Mouse (Mus musculus) embryonic stem cell, embryonic (primary cell): ENCODE data around the gene Cnn3.

ENCODE experiments used
- CTCF ChIA-PET, 4 experiments: fragments of 300-600 bp in 2 of 4; fragments of 350-600 bp in 2 of 4; sonication (Branson Sonifier 250); formaldehyde crosslinking; loops; one replicate each; lab custom pipeline; 2022; ENCODE audit warnings: inconsistent platforms in 2 of 4; lab: Charles Lee
- POLR2A ChIA-PET, 4 experiments: fragments of 300-600 bp in 2 of 4; fragments of 350-600 bp in 2 of 4; sonication (Branson Sonifier 250); formaldehyde crosslinking; loops; one replicate each; lab custom pipeline; 2022; ENCODE audit warnings: antibody characterized with exemption in 4 of 4, inconsistent platforms in 1 of 4; lab: Charles Lee

Cnn3 gene

DNA sequence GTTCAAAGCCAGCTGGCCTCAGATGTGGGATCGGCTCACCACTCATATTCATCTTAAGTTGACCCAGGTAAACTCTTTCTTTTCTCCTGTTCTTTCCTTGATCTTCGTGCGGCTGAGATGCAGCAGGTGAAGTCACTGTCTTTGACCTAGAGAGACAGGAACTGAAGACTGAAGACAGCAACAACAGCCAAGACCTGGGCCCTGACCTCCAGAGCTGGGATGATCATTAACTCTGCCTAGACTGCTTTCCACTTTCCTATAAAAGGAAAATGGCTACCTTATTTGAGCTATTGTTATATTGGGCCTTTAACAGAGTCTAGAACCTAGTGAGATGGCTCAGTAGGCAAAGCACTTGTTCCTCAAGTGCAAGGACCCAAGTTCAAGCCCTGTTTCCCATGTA lies 17.9 kb upstream of the Cnn3 start:
- CTCF ChIA-PET, result no interaction called here
- POLR2A ChIA-PET, result interaction anchor here in 3 of 4 experiments (0.7 to 3.4 kb wide), 12 partner anchors 8 to 53 kb away, joined by 3 to 44 read pairs (median 4); no protein-coding TSS in a partner anchor

GRCm38 (mm10) chr3:121411450-121411849 lies 14.8 kb upstream of the Cnn3 start:
- ChIA-PET CTCF (no interaction called here), POLR2A (interaction anchor here in 2 of 4 experiments (0.8 to 14.2 kb wide), 4 partner anchors 7 to 43 kb away, joined by 3 to 463 read pairs (median 201); partner anchors contain the start of gene Cnn3 (in 2 of the 2))

- ChIA-PET CTCF (interaction anchor here in 3 of 4 experiments (0.6 to 1.2 kb wide), 3 partner anchors 15 to 24 kb away, joined by 3 to 5 read pairs (median 5); no protein-coding TSS in a partner anchor), POLR2A (interaction anchor here (0.6 to 14.2 kb wide), 43 partner anchors 9 to 634 kb away, joined by 3 to 463 read pairs (median 6); partner anchors contain the start of gene Cnn3 (in 3 of the 4))
Measured at GRCm38 (mm10) chr3:121416171-121417154, 9.8 kb upstream of the Cnn3 start.

- CTCF ChIA-PET, result interaction anchor here in 1 of 4 experiments (0.9 kb wide), 1 partner anchor 83 kb away, joined by 3 read pairs; no protein-coding TSS in a partner anchor
- POLR2A ChIA-PET, result interaction anchor here (0.5 to 14.2 kb wide), 98 partner anchors 7 to 397 kb away, joined by 3 to 463 read pairs (median 6); partner anchors contain the start of genes Cnn3 (in 3 of the 4), Alg14 (in 2 of the 4), Abcd3 (in 1 of the 4) and F3 (in 1 of the 4)
Measured at GRCm38 (mm10) chr3:121417379-121418250, 8.7 kb upstream of the Cnn3 start.

- CTCF ChIA-PET, result interaction anchor here in 1 of 4 experiments (0.9 kb wide), 1 partner anchor 83 kb away, joined by 3 read pairs; no protein-coding TSS in a partner anchor
- POLR2A ChIA-PET, result interaction anchor here (0.5 to 14.2 kb wide), 112 partner anchors 8 to 397 kb away, joined by 3 to 463 read pairs (median 6); partner anchors contain the start of genes Alg14 (in 3 of the 4), Cnn3 (in 3 of the 4), Abcd3 (in 1 of the 4) and F3 (in 1 of the 4)
Measured at GRCm38 (mm10) chr3:121418251-121418601, 8.1 kb upstream of the Cnn3 start.

GRCm38 (mm10) chr3:121418850-121419435 lies 7.4 kb upstream of the Cnn3 start:
- CTCF ChIA-PET, result interaction anchor here in 3 of 4 experiments (0.6 to 0.9 kb wide), 3 partner anchors 66 to 93 kb away, joined by 3 read pairs; no protein-coding TSS in a partner anchor
- POLR2A ChIA-PET, result interaction anchor here (0.6 to 14.2 kb wide), 123 partner anchors 8 to 1813 kb away, joined by 3 to 463 read pairs (median 5); partner anchors contain the start of genes Cnn3 (in 3 of the 4), Alg14 (in 2 of the 4) and Abcd3 (in 1 of the 4)

DNA sequence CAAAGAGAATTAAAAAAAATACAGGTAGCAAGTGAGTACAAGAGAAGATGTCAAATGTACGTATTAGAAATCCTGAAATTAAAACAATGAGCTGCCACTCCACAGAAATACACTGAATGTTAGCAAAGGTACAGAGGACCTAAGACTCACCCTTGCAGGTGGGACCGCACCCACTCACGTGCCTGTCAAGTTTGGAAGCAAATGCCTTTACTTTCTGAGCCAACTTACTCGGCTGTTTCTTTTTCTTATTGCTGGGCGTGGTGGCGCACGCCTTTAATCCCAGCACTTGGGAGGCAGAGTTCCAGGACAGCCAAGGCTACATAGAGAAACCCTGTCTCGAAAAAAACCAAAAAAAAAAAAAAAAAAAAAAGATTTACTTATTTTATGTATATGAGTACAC lies 3.9 kb upstream of the Cnn3 start:
- ChIA-PET POLR2A (interaction anchor here in 3 of 4 experiments (0.7 to 14.2 kb wide), 17 partner anchors 8 to 1117 kb away, joined by 3 to 463 read pairs (median 5); partner anchors contain the start of gene Cnn3 (in 2 of the 3)), CTCF (interaction anchor here in 1 of 4 experiments (0.6 kb wide), 1 partner anchor 117 kb away, joined by 3 read pairs; no protein-coding TSS in a partner anchor)

DNA sequence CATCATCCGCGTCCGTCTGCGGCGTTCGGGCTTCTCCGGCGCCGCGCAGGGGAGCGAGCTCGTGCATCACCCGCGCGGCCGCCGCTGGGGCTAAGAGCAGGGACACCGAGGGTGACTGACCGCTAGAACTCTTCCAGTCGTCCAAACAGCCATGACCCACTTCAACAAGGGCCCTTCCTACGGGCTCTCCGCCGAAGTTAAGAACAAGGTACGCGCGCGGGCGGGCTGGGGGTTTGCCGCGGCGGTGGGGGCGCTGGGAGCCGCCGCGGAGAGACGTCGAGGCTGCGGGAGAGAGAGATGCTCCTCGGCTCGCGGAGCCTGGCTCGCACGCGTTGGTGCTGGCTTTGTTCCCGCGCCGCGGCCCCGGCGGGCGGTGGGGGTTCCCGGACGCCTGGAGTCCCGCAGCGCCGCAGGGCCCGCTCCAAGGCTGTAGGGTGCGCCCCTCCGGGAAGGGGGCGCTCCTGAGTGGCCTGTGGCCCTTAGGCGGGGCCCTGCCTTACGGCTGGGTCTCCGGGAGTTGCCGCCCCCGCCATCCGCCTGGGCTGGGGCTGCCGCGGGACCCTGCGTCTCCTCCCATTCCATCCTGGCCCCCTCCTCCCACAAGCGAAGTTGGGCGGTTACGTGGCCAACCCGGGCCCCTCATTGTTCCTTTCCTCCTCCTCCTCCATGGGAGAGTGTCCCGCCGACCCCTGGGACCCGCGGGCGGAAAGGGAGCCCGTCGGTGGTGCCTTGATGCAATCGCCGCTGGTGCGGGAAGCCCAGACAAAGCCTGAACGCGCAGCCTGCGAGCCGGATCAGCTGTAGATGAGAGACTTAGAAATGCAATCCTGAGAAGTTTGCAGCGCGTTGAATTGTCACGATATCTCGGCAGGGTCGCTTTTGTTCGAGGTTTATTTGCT lies 573 bp downstream of the Cnn3 start:
- CTCF ChIA-PET, result interaction anchor here in 2 of 4 experiments (0.6 to 1.2 kb wide), 2 partner anchors 185 to 265 kb away, joined by 3 read pairs; no protein-coding TSS in a partner anchor
- POLR2A ChIA-PET, result interaction anchor here (0.6 to 20.9 kb wide), 29 partner anchors 8 to 848 kb away, joined by 3 to 463 read pairs (median 6); partner anchors contain the start of gene Alg14 (in 1 of the 4)

- ChIA-PET POLR2A (interaction anchor here (0.5 to 20.9 kb wide), 34 partner anchors 9 to 328 kb away, joined by 3 to 463 read pairs (median 5); no protein-coding TSS in a partner anchor), CTCF (interaction anchor here in 1 of 4 experiments (0.6 kb wide), 1 partner anchor 185 kb away, joined by 3 read pairs; no protein-coding TSS in a partner anchor)
Measured at GRCm38 (mm10) chr3:121427520-121427908, 1.2 kb downstream of the Cnn3 start.

DNA sequence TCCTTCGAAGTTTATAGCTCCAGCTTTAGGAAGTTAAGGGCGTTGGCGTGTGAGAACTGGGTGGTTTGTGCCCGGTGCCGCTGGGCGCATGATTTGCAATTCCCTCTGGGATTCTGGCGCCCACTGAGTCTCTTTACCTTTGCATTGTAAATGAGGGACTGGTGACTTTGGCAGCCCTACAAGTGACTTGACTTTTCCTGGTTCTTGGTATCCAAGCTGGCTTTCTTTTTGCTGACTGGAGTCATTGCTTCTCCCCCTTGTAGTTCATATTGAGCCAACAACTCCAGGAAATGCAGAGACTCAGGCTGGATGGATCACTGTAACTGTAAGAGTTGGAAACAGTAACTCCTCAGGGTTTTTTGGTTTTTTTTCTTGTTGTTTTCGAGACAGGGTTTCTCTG lies 1.9 kb downstream of the Cnn3 start:
- ChIA-PET CTCF (interaction anchor here in 1 of 4 experiments (0.7 kb wide), 1 partner anchor 257 kb away, joined by 3 read pairs; the partner anchor contains the start of gene Rwdd3), POLR2A (interaction anchor here (0.5 to 20.9 kb wide), 49 partner anchors 8 to 387 kb away, joined by 3 to 463 read pairs (median 4); partner anchors contain the start of genes Abcd3 (in 1 of the 4) and Alg14 (in 1 of the 4))

DNA sequence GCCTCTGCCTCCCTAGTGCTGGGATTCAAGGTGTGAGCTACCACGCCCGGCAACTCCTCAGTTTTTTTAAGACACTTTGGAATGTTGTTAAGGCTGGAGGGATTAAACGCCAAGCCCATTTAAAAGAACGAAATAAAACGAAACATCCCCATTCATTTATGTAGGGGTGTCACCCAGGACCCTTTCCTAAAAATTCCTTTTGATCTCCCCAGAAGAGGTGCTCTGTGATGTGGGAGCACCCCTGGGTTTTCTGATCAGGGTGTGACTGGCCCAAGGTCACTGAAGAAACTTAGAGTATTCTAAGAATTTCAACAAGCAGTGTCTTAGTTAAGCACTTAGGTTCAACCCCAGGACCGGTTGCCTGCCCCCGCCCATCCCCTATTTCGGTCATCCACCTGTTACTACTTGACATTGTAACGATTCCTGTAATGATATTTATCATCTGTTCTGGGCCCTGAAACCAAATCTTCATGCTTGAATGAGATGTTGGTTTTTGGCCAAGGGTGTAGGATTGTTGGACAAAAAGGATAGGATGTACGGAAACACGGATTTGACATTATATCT lies 2.5 kb downstream of the Cnn3 start:
- POLR2A ChIA-PET, result interaction anchor here (0.6 to 20.9 kb wide), 53 partner anchors 8 to 386 kb away, joined by 3 to 463 read pairs (median 4); partner anchors contain the start of genes Abcd3 (in 1 of the 4) and Alg14 (in 1 of the 4)
- CTCF ChIA-PET, result interaction anchor here in 2 of 4 experiments (0.6 to 0.7 kb wide), 3 partner anchors 14 to 498 kb away, joined by 3 to 8 read pairs (median 3); partner anchors contain the start of gene Rwdd3 (in 1 of the 2)

DNA sequence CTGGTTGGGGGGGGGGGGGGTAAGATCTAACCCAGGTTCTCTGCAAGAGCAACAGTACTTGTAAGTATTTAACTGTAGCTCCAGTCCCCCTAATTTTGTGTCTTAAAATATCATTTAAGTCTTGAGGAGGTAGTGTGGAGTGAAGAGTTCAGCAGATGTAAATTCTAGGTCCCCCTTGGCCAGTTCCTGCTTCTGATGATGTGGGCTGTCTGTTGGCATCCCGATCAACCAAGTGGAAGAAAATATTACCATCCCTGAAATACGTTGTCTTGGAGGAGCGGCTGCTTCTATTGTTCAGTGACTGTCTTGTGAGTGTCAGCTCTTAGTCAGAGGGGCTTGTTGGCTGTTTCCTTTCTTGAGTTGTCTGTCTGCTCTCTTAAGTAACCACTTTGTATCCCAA lies 3.2 kb downstream of the Cnn3 start:
- POLR2A ChIA-PET, result interaction anchor here (0.6 to 20.9 kb wide), 46 partner anchors 12 to 322 kb away, joined by 3 to 463 read pairs (median 5); partner anchors contain the start of gene Rwdd3 (in 1 of the 4)

GRCm38 (mm10) chr3:121430289-121430936 lies 4.1 kb downstream of the Cnn3 start:
- ChIA-PET POLR2A (interaction anchor here (0.5 to 20.9 kb wide), 60 partner anchors 11 to 381 kb away, joined by 3 to 463 read pairs (median 5); partner anchors contain the start of genes Alg14 (in 2 of the 4) and Rwdd3 (in 1 of the 4)), CTCF (interaction anchor here in 3 of 4 experiments (0.5 to 0.7 kb wide), 4 partner anchors 106 to 123 kb away, joined by 3 to 9 read pairs (median 4); no protein-coding TSS in a partner anchor)

More for the DNA sequence above, 3.2 kb downstream of the Cnn3 start:
- CTCF ChIA-PET, result interaction anchor here in 2 of 4 experiments (0.6 kb wide), 4 partner anchors 14 to 752 kb away, joined by 3 to 8 read pairs (median 3); no protein-coding TSS in a partner anchor

DNA sequence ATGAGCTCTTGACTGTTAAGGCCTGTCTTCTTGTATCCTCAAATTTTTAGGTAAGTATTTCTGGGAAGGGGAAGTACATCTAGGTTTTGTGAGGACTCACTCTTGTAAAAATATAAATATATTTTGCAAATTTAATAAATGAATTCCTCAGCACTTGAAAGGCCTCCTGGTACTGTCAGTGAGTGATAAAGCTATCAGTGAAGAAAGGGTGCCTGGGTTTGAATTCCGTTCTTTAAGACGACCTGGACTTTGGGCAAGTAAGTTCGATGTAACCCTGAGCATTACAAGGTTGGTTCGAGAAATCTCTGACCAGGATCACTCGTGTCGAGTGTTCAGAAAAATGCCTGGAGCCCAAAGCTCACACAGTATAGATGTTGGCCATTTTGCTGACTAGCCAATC lies 7.1 kb downstream of the Cnn3 start:
- CTCF ChIA-PET, result interaction anchor here in 2 of 4 experiments (0.6 to 1.5 kb wide), 3 partner anchors 18 to 48 kb away, joined by 3 read pairs; no protein-coding TSS in a partner anchor
- POLR2A ChIA-PET, result interaction anchor here in 3 of 4 experiments (0.6 to 20.9 kb wide), 34 partner anchors 10 to 382 kb away, joined by 3 to 463 read pairs (median 5); partner anchors contain the start of gene Abcd3 (in 1 of the 3)
